Mouse (Mus musculus): ENCODE data around the gene Gm20683.

GRCm38 (mm10) chr17:25791843-25792527, 49.6 kb downstream of the Gm20683 start:
- TF ChIP-seq USF1 (IDR thresholded peaks at IDR 0.05; ENCODE audit: low read depth, low read length) (no peak), MAFK (IDR thresholded peaks at IDR 0.05; ENCODE audit: borderline replicate concordance, low read depth, low read length) (no peak), EP300 (IDR thresholded peaks at IDR 0.05; ENCODE audit: low read depth in 1 of 2, low read length in 2 of 2) (peak in 1 of 2 experiments; percentile 36; a peak in 2 of 4 replicates), NRF1 (IDR thresholded peaks at IDR 0.05; ENCODE audit: insufficient read depth, low read depth, low read length, poor library complexity, severe bottlenecking) (peak; percentile 32; the same call in 1 of the 2 replicates), MAZ (IDR thresholded peaks at IDR 0.05; ENCODE audit: low read depth, low read length) (peak; percentile 6; the same call in 1 of the 2 replicates), POLR2A (IDR thresholded peaks at IDR 0.05; ENCODE audit: control insufficient read depth in 1 of 2, insufficient read depth in 1 of 2, low read depth in 1 of 2, low read length in 2 of 2, poor library complexity in 1 of 2) (peak; percentile 55 to 82; a peak in 3 of 4 replicates)
